Mouse (Mus musculus): ENCODE results near the gene Igsf3.

DNA sequence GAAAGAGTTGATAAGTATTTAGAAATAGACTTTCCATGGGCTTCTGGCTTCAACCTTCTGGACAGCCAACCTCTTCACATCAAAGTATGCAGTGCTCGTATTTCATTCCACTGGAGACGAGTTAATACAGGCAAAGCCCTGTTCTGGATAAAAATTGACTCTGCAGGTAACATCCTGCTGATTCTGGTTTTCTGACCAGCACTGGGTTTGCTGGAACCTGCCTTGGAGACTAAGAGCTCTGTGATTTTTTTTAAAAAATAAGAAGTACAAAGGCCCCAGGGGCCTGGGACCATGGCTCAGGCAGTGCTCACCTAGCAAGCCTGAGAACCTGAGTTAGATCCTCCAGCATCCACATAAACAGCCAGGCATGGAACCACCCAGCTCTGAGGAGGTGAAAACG lies 130.9 kb downstream of the Igsf3 start:
- TF ChIP-seq POLR2A (IDR thresholded peaks at IDR 0.05; ENCODE audit: low read depth, low read length) (no peak), CTCF (conservative IDR thresholded peaks at IDR 0.05; ENCODE audit: insufficient read depth, insufficient read length, low read depth, low read length) (no peak)
